Mouse (Mus musculus) CH12.LX (cell line): ENCODE data around the gene Prkd3. TPM values are rescaled to one million over a fixed set of nuclear protein-coding genes. Genes with fewer than 3 reads are reported as not detected.

Experiments used
- DNase-seq: peaks from one replicate; pipeline ENCODE4 v3.0.0-alpha.2; 2013; ENCODE audit errors: extremely low read depth
- H3K27ac ChIP-seq: 2 replicates; pipeline ENCODE4 v1.5.1; 2012; ENCODE audit warnings: low read depth, mild to moderate bottlenecking, control low read depth, moderate library complexity; ENCODE audit not compliant: insufficient read depth
- H3K27me3 ChIP-seq: replicated peaks from 2 replicates; pipeline ENCODE3; 2012; ENCODE audit warnings: inconsistent platforms
- H3K36me3 ChIP-seq, 2 experiments: replicated peaks in 1 of 2; 2 replicates each; pipeline versions ENCODE3 to v1.6.1; 2012; ENCODE audit warnings: inconsistent platforms in 1 of 2, low read length in 1 of 2, mild to moderate bottlenecking in 1 of 2, mixed read lengths in 1 of 2, moderate library complexity in 1 of 2; ENCODE audit not compliant: control insufficient read depth in 1 of 2, insufficient read depth in 1 of 2
- H3K4me1 ChIP-seq, 2 experiments: 2 replicates each; pipeline ENCODE4 v1.6.1; 2012; ENCODE audit warnings: inconsistent platforms in 1 of 2, moderate library complexity in 1 of 2; ENCODE audit not compliant: insufficient read depth in 2 of 2, control insufficient read depth in 1 of 2
- H3K4me2 ChIP-seq: 2 replicates; pipeline ENCODE4 v1.6.1; 2012; ENCODE audit warnings: low read depth, mild to moderate bottlenecking, control low read depth; ENCODE audit not compliant: poor library complexity, insufficient read depth, severe bottlenecking
- H3K4me3 ChIP-seq, 3 experiments: fragments of 150-350 bp in 1 of 3; sonication (generic) in 1 of 3; replicated peaks in 1 of 3; 2 replicates each; pipeline versions ENCODE3 to v1.5.1; 2011 to 2012; ENCODE audit warnings: low read depth in 2 of 3, low read length in 2 of 3, mild to moderate bottlenecking in 2 of 3, moderate library complexity in 2 of 3, control low read depth in 1 of 3, improper control_type of control experiment in 1 of 3, inconsistent platforms in 1 of 3, mixed read lengths in 1 of 3; ENCODE audit not compliant: poor library complexity in 1 of 3
- H3K79me2 ChIP-seq: replicated peaks from 2 replicates; pipeline ENCODE4 v1.6.1; 2012; ENCODE audit warnings: mild to moderate bottlenecking, moderate library complexity; ENCODE audit not compliant: control insufficient read depth, poor library complexity, insufficient read depth, severe bottlenecking; ENCODE audit errors: extremely low read depth
- H3K9ac ChIP-seq: 2 replicates; pipeline ENCODE4 v1.6.1; 2012; ENCODE audit warnings: low read depth, mild to moderate bottlenecking, control low read depth, moderate library complexity; ENCODE audit not compliant: insufficient read depth
- H3K9me3 ChIP-seq: replicated peaks from 2 replicates; pipeline ENCODE3; 2012; ENCODE audit warnings: low read length, inconsistent platforms, mixed read lengths
- BHLHE40 ChIP-seq: IDR thresholded peaks from 2 replicates; pipeline ENCODE4 v1.6.1; 2011; ENCODE audit warnings: mild to moderate bottlenecking, low read depth, low read length, improper control_type of control experiment
- EP300 ChIP-seq: IDR thresholded peaks from 2 replicates; pipeline ENCODE4 v1.6.1; 2011; ENCODE audit warnings: low read length, improper control_type of control experiment
- HCFC1 ChIP-seq: IDR thresholded peaks from 2 replicates; pipeline ENCODE4 v1.6.1; 2012; ENCODE audit warnings: low read depth, mild to moderate bottlenecking, inconsistent platforms, low read length, improper control_type of control experiment
- IRF4 ChIP-seq: IDR thresholded peaks from 2 replicates; pipeline ENCODE4 v1.6.1; 2014; ENCODE audit warnings: low read depth, mild to moderate bottlenecking, inconsistent platforms, low read length, improper control_type of control experiment
- JUND ChIP-seq: conservative IDR thresholded peaks from 2 replicates; pipeline ENCODE4 v1.6.1; 2011; ENCODE audit warnings: low read depth, low read length, improper control_type of control experiment
- KAT2A ChIP-seq: IDR thresholded peaks from 2 replicates; pipeline ENCODE4 v1.6.1; 2012; ENCODE audit warnings: low read length, improper control_type of control experiment, inconsistent platforms; ENCODE audit not compliant: insufficient replicate concordance
- MEF2A ChIP-seq: IDR thresholded peaks from 2 replicates; pipeline ENCODE4 v1.6.1; 2014; ENCODE audit warnings: low read depth, mild to moderate bottlenecking, inconsistent platforms, low read length, improper control_type of control experiment, borderline replicate concordance
- MYC ChIP-seq: IDR thresholded peaks from 2 replicates; pipeline ENCODE4 v1.6.1; 2011; ENCODE audit warnings: low read depth, mild to moderate bottlenecking, improper control_type of control experiment, low read length
- NELFE ChIP-seq: IDR thresholded peaks from 2 replicates; pipeline ENCODE4 v1.6.1; 2011; ENCODE audit warnings: low read depth, low read length, improper control_type of control experiment
- POLR2A ChIP-seq: IDR thresholded peaks from 2 replicates; pipeline ENCODE4 v1.6.1; 2011; ENCODE audit warnings: low read depth, mild to moderate bottlenecking, improper control_type of control experiment, low read length
- RAD21 ChIP-seq: IDR thresholded peaks from 2 replicates; pipeline ENCODE4 v1.6.1; 2011; ENCODE audit warnings: low read depth, mild to moderate bottlenecking, low read length, improper control_type of control experiment, moderate library complexity
- SIN3A ChIP-seq: IDR thresholded peaks from 2 replicates; pipeline ENCODE4 v1.6.1; 2012; ENCODE audit warnings: low read length, improper control_type of control experiment, inconsistent platforms
- SMC3 ChIP-seq: IDR thresholded peaks from 2 replicates; pipeline ENCODE4 v1.6.1; 2011; ENCODE audit warnings: low read depth, low read length, improper control_type of control experiment
- USF2 ChIP-seq: conservative IDR thresholded peaks from 2 replicates; pipeline ENCODE4 v1.6.1; 2011; ENCODE audit warnings: low read depth, low read length, improper control_type of control experiment
- ZKSCAN1 ChIP-seq: IDR thresholded peaks from 2 replicates; pipeline ENCODE4 v1.6.1; 2012; ENCODE audit warnings: low read depth, inconsistent platforms, low read length, improper control_type of control experiment, borderline replicate concordance
- ZNF384 ChIP-seq: IDR thresholded peaks from 2 replicates; pipeline ENCODE4 v1.6.1; 2012; ENCODE audit warnings: low read depth, low read length, improper control_type of control experiment, inconsistent platforms
- dilution Hi-C: fragments of 300-500 bp; cut with MboI; formaldehyde crosslinking; loops from 2 replicates; pipeline ENCODE4 v1.14.3; 2020; ENCODE audit warnings: low sequenced_read_pairs; ENCODE audit not compliant: extremely low pct_unique_long_range_greater_than_20kb, extremely low pct_ligation_motif_present
- in situ Hi-C: fragments of 300-500 bp; cut with MboI; formaldehyde crosslinking; loops from 3 replicates; pipeline ENCODE4 v1.14.3; 2019; ENCODE audit warnings: low sequenced_read_pairs, low pct_ligation_motif_present, low pct_unique_long_range_greater_than_20kb, mixed read lengths
- polyA plus RNA-seq: library from polyadenylated mRNA; unstranded; fragments of >175 nt; gene quantifications from 2 replicates; pipeline ENCODE4 v1.2.1, GENCODE M21; 2012; ENCODE audit warnings: low read depth; ENCODE audit not compliant: insufficient read length
- total RNA-seq, 2 experiments: library from RNA; depleted of rRNA; stranded (reverse); fragments of 300-350 nt in 1 of 2; fragments of >200 nt in 1 of 2; gene quantifications; 2 replicates each; pipeline ENCODE4 v1.2.3; 2012 to 2014

The Prkd3 gene
- total and polyA plus RNA-seq, 3 experiments, result not detected

- Histone ChIP-seq H3K4me2 (no peak overlapping the region), H3K79me2 (no peaks in the 10 kb centered on the region), H3K36me3 (no peaks in the 10 kb centered on the region), H3K4me1 (no peaks in the 10 kb centered on the region), H3K27ac (no peak overlapping the region), H3K9ac (no peak overlapping the region), H3K27me3 (no peaks in the 10 kb centered on the region), H3K4me3 (no peak overlapping the region), H3K9me3 (peaks cover 2% of the 10 kb centered on the region)
- in situ Hi-C loops (no loop called here), dilution Hi-C loops (no loop called here)
- TF ChIP-seq POLR2A (no peak), SMC3 (no peak), ZKSCAN1 (no peak), SIN3A (no peak), EP300 (no peak), BHLHE40 (no peak), NELFE (no peak), USF2 (no peak)
- no peak for DNase-seq
Observed at GRCm38 (mm10) chr17:79052088-79052812, 31.6 kb upstream of the Prkd3 start.

- TF ChIP-seq ZKSCAN1 (no peak), MEF2A (no peak), KAT2A (no peak), HCFC1 (no peak), ZNF384 (no peak), IRF4 (no peak), MYC (no peak), JUND (no peak), RAD21 (no peak)
- Histone ChIP-seq H3K9ac (no peak within 1 kb of the TSS), H3K4me3 (no peak within 1 kb of the TSS), H3K9me3 (peaks cover 2% of the 10 kb centered on the region), H3K4me2 (no peak within 1 kb of the TSS), H3K79me2 (no peaks in the 10 kb centered on the region), H3K4me1 (no peaks in the 10 kb centered on the region), H3K27ac (no peak within 1 kb of the TSS), H3K36me3 (no peaks in the 10 kb centered on the region), H3K27me3 (no peaks in the 10 kb centered on the region)
- DNase-seq, result no peak
- in situ Hi-C loops, result no loop called here
- dilution Hi-C loops, result no loop called here
Observed at GRCm38 (mm10) chr17:79051606-79052005, 31.0 kb upstream of the Prkd3 start, which contains the start of gene Qpct. TSS of gene Qpct (plus strand) at chr17:79051906.
